Mouse (Mus musculus) urinary bladder, postnatal 4 days (tissue): ENCODE data around the gene Plin3.
"Not testable (repeated sequence)": the region's sequence is repeated elsewhere in the genome, so short reads cannot be mapped to it uniquely, and the experiment has no call there.

Experiments used
- DNase-seq, 2 experiments: peaks; one replicate each; pipeline ENCODE4 v3.0.0; 2021 to 2022; ENCODE audit warnings: low spot score in 2 of 2

Gene Plin3

GRCm38 (mm10) chr17:56275842-56276480 is 16.7 kb downstream of the Plin3 start:
- DNase-seq, result no peak

DNA sequence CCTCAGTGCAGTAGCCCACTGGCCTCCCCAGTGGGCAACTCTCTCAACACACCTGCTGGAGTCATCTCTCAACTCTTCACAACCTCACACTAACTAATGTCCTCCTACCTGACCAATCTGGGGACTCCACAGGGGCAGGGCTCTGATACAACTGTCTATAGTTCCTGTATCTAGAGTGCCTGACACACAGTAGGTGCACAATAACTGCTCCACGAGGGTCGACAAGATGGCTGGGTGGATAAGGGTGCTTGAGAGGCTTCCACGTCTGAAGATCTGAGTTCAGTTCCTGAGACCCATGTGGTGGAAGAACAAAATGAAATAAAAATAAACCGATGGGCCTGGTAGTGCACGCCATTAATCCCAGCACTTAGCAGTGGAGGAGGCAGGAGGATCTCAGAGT is 18.7 kb downstream of the Plin3 start:
- no peak for DNase-seq

DNA sequence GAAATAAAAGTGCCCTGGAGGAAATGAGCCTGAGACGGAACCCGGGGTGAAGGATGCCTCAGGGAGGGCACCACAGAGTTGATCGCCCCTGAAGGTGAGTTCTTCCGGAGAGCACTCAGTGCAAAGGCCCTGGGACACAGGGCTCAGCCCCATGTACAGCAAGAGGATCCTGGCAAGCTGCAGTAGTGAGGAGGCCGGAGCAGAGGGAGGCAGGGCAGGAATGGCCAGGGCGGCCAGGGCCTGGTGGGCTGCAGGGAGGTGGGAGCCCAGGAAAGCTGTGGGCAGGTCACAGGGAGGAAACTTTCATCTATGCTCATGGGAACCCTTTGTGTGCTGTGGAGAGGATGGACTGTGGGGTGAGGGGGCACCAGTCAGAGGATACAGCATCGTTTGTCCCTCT is 19.2 kb downstream of the Plin3 start:
- no peak for DNase-seq

- DNase-seq, result no peak
Observed at GRCm38 (mm10) chr17:56272644-56273043, 20.0 kb downstream of the Plin3 start.

- DNase-seq, result no peak
Observed at GRCm38 (mm10) chr17:56271609-56272253, 20.9 kb downstream of the Plin3 start.

GRCm38 (mm10) chr17:56269741-56270140 is 22.9 kb downstream of the Plin3 start:
- no peak for DNase-seq

- no peak for DNase-seq
Observed at GRCm38 (mm10) chr17:56269153-56269630, 23.5 kb downstream of the Plin3 start.

- DNase-seq, result no peak
Observed at GRCm38 (mm10) chr17:56266271-56266670, 26.4 kb downstream of the Plin3 start.

GRCm38 (mm10) chr17:56265869-56266268 is 26.8 kb downstream of the Plin3 start:
- DNase-seq, result no peak

DNA sequence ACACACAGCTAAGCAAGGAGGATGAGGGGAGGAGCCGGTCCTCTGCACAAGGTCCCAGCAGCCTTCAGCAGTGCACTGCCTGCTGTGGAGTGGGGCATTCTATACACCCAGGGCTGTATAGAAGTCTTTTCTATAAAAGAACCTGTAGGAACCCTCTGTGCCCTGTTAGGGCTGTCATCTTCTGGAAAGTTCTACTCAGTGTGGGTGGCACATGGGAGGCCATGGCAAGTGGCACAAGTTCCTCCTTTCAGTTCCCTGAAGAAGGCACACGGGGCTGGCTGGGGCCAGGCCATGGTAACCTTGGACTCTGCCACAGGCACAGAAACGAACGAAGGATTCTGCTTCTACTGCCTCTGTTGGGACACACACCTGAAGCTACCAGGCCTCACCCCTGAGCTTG is 27.7 kb downstream of the Plin3 start:
- no peak for DNase-seq

- DNase-seq, result peak in 1 of 2 experiments; percentile 74
Observed at GRCm38 (mm10) chr17:56264020-56264419, 28.7 kb downstream of the Plin3 start.

DNA sequence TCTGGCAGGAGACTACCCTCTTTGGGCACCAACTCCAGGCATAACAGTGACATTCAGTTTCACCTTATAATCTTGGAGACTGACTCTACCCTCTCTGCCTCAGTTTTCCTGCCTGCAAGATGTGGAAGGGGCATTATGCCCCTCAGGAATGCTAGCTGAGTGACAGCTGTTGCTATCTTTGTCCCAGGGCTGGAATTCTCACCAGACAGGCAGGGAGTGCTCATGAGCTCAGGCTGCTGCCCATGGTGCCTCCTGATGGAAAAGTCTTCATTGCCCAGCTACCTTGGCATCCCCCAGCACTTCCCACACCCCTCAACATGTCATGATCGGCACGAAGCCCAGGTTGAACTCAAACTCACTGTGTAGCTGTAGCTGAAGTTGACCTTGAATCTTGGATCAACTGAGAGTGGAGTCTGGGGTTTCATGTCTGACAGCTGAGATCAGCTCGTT is 30.0 kb downstream of the Plin3 start:
- DNase-seq, result no peak

GRCm38 (mm10) chr17:56261166-56261565 is 31.5 kb downstream of the Plin3 start:
- DNase-seq, result no peak

DNA sequence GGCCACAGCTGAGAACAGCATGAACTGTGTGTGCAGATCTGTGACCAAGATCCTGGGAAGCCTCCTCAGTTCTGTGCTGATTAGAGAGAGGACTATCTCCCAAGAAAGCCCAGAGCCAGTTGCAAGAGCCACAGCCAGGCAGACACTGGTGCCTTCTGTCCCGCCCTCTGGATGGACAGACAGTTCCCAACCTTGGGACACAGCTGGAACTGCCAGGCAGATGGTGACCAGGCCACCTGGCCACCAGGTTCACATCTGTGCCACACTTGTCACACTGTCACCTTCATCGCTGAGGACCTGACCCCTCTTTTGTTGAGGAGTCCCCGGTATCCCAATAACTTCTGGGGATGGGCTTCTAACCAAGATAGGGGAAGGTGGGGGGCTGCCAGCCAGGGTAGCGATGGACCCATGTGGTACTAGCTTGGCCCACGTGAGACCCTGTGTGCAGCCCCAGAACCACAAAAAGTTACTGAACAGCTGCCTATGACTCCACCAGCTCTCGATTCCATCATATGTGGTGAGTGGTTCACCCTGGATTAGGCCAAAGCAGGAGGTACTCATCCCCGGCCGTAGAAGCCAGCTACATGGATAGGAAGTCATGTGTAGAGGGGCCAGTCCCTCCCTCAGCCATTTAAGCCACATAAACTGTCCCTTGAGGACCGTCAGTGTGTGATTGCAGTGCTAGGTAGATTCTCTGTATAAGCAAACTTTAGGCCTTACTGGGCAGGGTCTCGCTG is 33.2 kb downstream of the Plin3 start:
- DNase-seq, result no peak

DNA sequence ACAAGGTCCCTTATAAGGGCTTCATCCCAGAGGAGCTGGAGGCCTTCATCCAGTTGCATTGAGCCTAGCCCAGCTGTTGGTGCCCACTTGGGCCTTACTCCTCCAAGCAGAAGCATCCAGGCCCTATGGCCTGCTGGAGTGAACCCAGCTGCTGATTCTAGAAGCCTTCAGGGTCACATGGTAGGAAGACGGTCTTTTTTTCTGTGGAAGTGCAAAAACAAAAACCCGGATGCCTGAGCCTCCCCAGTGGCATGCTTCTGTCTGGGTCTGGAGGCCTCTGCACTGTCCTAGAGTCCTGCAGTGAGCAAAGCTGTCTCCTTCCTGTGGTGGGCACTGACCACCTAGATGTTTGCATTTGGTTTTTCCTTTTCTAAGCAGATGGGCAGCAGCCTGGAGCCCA is 33.9 kb downstream of the Plin3 start:
- not testable (repeated sequence) for DNase-seq

DNA sequence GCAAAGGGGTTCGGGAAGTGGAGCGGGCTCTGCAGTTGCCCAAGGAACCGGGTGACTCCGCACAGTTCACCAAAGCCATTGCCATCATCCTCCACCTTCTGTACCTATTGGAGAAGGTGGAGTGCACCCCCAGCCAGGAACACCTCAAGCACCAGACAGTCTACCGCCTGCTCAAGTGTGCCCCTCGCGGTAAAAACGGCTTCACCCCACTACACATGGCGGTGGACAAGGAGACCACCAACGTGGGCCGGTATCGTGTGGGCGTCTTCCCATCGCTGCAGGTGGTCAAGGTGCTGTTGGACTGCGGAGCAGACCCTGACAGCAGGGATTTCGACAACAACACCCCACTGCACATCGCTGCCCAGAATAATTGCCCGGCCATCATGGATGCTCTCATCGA is 34.4 kb downstream of the Plin3 start:
- not testable (repeated sequence) for DNase-seq

DNA sequence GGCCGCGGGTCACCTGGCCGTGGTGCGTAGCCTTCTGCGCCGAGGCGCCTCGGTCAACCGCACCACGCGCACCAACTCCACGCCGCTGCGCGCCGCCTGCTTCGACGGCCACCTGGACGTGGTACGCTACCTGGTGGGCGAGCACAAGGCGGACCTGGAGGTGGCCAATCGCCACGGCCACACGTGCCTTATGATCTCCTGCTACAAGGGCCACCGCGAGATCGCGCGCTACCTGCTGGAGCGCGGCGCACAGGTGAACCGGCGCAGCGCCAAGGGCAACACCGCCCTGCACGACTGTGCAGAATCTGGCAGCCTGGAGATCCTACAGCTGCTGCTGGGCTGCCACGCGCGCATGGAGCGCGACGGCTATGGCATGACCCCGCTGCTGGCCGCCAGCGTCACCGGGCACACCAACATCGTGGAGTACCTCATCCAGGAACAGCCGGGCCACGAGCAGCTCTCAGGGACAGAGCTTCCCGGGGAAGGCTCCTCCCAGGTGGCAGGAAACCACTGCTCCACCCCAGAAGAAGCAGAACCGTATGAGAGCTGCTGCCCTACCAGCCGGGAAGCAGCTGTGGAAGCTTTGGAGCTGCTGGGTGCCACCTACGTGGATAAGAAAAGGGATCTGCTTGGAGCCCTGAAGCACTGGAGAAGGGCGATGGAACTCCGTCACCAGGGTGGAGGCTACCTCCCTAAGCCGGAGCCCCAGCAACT is 35.3 kb downstream of the Plin3 start:
- DNase-seq, result no peak

DNA sequence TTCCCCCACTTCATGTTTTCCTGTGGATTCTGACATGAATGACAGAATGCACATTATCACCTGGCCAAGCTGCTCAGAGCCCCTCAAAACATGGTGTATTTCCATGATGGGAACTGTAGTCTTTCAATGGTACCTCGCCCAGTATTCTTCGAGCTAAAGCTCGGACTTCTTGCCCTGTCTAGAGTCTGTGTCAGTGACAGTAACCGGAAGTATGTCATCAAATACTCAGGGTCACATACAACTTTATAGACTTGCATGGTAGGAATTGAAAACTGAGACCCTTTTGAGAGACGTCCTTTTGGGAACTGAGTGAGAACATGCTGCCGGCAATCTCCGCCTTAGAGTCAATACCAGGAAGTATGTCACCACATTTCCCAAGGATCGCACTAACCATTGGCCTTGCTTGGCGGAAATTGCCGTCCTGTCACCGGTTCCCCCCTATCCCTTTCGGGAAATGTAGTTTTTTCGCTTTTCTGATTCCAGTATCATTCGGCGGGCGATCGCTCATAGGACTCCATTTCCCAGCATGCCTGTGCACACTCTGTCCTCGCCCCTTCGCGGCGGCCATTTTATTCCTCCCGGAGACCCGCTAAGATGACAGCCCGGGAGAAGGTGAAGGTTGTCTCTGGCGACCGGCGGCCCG is 36.3 kb downstream of the Plin3 start, which contains the start of gene Fem1a:
Gene Fem1a, plus strand, starts transcription at position 572 of the 643 bp plus-strand sequence.
- DNase-seq, result peak; percentile 91

GRCm38 (mm10) chr17:56255863-56256238 is 36.8 kb downstream of the Plin3 start:
- peak; percentile 95 to 99 for DNase-seq

- no peak for DNase-seq
Observed at GRCm38 (mm10) chr17:56255429-56255828, 37.2 kb downstream of the Plin3 start.

GRCm38 (mm10) chr17:56254695-56255094 is 38.0 kb downstream of the Plin3 start:
- no peak for DNase-seq
